Mouse (Mus musculus) G1E (cell line): ENCODE data around the gene Pid1.

ENCODE experiments used
- CTCF ChIP-seq: IDR thresholded peaks from 2 replicates; pipeline ENCODE4 v1.5.1; 2012; ENCODE audit warnings: low read depth, low read length, inconsistent platforms, mixed read lengths
- GATA1 ChIP-seq: IDR thresholded peaks from 2 replicates; pipeline ENCODE4 v1.6.1; 2012; ENCODE audit warnings: borderline replicate concordance, low read length, inconsistent platforms, mixed read lengths
- POLR2AphosphoS5 ChIP-seq: IDR thresholded peaks from 2 replicates; pipeline ENCODE4 v1.6.1; 2012; ENCODE audit warnings: low read depth, low read length, inconsistent platforms; ENCODE audit not compliant: insufficient replicate concordance

GRCm38 (mm10) chr1:84367733-84368132, 3.8 kb upstream of the Pid1 start:
- TF ChIP-seq CTCF (no peak), GATA1 (no peak), POLR2AphosphoS5 (no peak)
